Mouse (Mus musculus): ENCODE data around the gene Ntn1.

- TF ChIP-seq TAL1 (IDR thresholded peaks at IDR 0.05; ENCODE audit: low read length) (no peak), GATA1 (IDR thresholded peaks at IDR 0.05; ENCODE audit: low read length) (no peak)
Observed at GRCm38 (mm10) chr11:68253531-68253930, 147.1 kb downstream of the Ntn1 start.
